Mouse (Mus musculus) kidney, postnatal 0 days (tissue): ENCODE measurements around the gene Golga2. TPM values are rescaled to one million over a fixed set of nuclear protein-coding genes. Genes with fewer than 3 reads are reported as not detected.

ENCODE experiments used
- ATAC-seq: fragments of 200-750 bp; cut with Nextera tagmentation; replicated peaks from 2 replicates; pipeline ENCODE4 v1.8.0; 2017; ENCODE audit warnings: low read depth, moderate number of reproducible peaks, moderate TSS enrichment, moderate library complexity; ENCODE audit not compliant: low FRiP score
- DNase-seq: peaks from one replicate; pipeline ENCODE4 v3.0.0-alpha.2; 2016; ENCODE audit warnings: low spot score
- H3K27ac ChIP-seq: fragments of 300-500 bp; sonication (generic); 2 replicates; pipeline ENCODE4 v1.5.1; 2014; ENCODE audit warnings: mild to moderate bottlenecking
- H3K27me3 ChIP-seq: fragments of 300-500 bp; sonication (generic); 2 replicates; pipeline ENCODE4 v1.6.1; 2014; ENCODE audit warnings: low read length, mixed read lengths; ENCODE audit not compliant: insufficient read depth
- H3K36me3 ChIP-seq: fragments of 300-500 bp; sonication (generic); 2 replicates; pipeline ENCODE4 v1.6.1; 2014; ENCODE audit warnings: low read length, mixed read lengths; ENCODE audit not compliant: insufficient read depth
- H3K4me1 ChIP-seq: fragments of 300-500 bp; sonication (generic); replicated peaks from 2 replicates; pipeline ENCODE4 v1.6.1; 2014; ENCODE audit warnings: antibody characterized with exemption, low read length, mixed read lengths; ENCODE audit not compliant: insufficient read depth
- H3K4me2 ChIP-seq: fragments of 300-500 bp; sonication (generic); 2 replicates; pipeline ENCODE4 v1.6.1; 2014; ENCODE audit warnings: mild to moderate bottlenecking, low read length, moderate library complexity, mixed read lengths
- H3K4me3 ChIP-seq: fragments of 300-500 bp; sonication (generic); replicated peaks from 2 replicates; pipeline ENCODE4 v1.5.1; 2014; ENCODE audit warnings: low read depth, low read length
- H3K9ac ChIP-seq: fragments of 300-500 bp; sonication (generic); 2 replicates; pipeline ENCODE4 v1.6.1; 2014; ENCODE audit warnings: low read depth, low read length
- H3K9me3 ChIP-seq: fragments of 300-500 bp; sonication (generic); replicated peaks from 2 replicates; pipeline ENCODE4 v1.6.1; 2016; ENCODE audit warnings: low read length, inconsistent platforms, mixed read lengths
- CTCF ChIP-seq: IDR thresholded peaks from 2 replicates; pipeline ENCODE4 v1.5.1; 2016; ENCODE audit warnings: antibody characterized with exemption, low read depth, mild to moderate bottlenecking, moderate library complexity
- WGBS: fragments of 180-500 bp; shearing (Covaris S2); extraction: QIAGEN DNeasy Blood & Tissue Kit; methylation state at CpG from one replicate; pipeline ENCODE4 v1.1.7; 2014; 5-methylcytosine and 5-hydroxymethylcytosine counted together
- polyA plus RNA-seq: library from polyadenylated mRNA; unstranded; fragments of >200 nt; fragmentation: Nextera tagmentation; extraction: Ambion mirVana; gene quantifications from 2 replicates; pipeline ENCODE4 v1.2.1, GENCODE M21; 2015

Golga2 gene
- polyA plus RNA-seq, 1 experiment from 2014 or later = 17.2 TPM

GRCm38 (mm10) chr2:32344056-32344455, 56.9 kb downstream of the Golga2 start:
- no peaks in the 10 kb centered on the region for H3K9me3 ChIP-seq
- no peak overlapping the region for H3K4me3 ChIP-seq
- no peak for DNase-seq
- TF ChIP-seq CTCF = no peak
- no peaks in the 10 kb centered on the region for H3K27me3 ChIP-seq
- no peaks in the 10 kb centered on the region for H3K4me1 ChIP-seq
- H3K9ac ChIP-seq = no peak overlapping the region
- H3K36me3 ChIP-seq = no peaks in the 10 kb centered on the region
- no peak overlapping the region for H3K27ac ChIP-seq
- no peak overlapping the region for H3K4me2 ChIP-seq
- no peak for ATAC-seq
- WGBS = 78% methylated on average over 10 of the region's 10 CpGs

GRCm38 (mm10) chr2:32344598-32345321, 57.6 kb downstream of the Golga2 start:
- H3K9ac ChIP-seq = no peak overlapping the region
- 71% methylated on average over 14 of the region's 14 CpGs for WGBS
- no peak overlapping the region for H3K4me3 ChIP-seq
- H3K4me2 ChIP-seq = no peak overlapping the region
- H3K9me3 ChIP-seq = no peaks in the 10 kb centered on the region
- ATAC-seq (no peak), DNase-seq (no peak)
- no peaks in the 10 kb centered on the region for H3K27me3 ChIP-seq
- H3K36me3 ChIP-seq = no peaks in the 10 kb centered on the region
- TF ChIP-seq CTCF = no peak
- H3K4me1 ChIP-seq = no peaks in the 10 kb centered on the region
- no peak overlapping the region for H3K27ac ChIP-seq

- no peak for DNase-seq
- Histone ChIP-seq H3K27me3 (no peaks in the 10 kb centered on the region), H3K4me3 (no peak overlapping the region), H3K4me1 (no peaks in the 10 kb centered on the region; the same call in 1 of the 2 replicates), H3K9ac (no peak overlapping the region), H3K4me2 (no peak overlapping the region), H3K9me3 (no peaks in the 10 kb centered on the region), H3K36me3 (no peaks in the 10 kb centered on the region), H3K27ac (no peak overlapping the region)
- TF ChIP-seq CTCF = no peak
- WGBS = 77% methylated on average over 6 of the region's 6 CpGs
- ATAC-seq = no peak
These were observed 59.8 kb downstream of the Golga2 start for GRCm38 (mm10) chr2:32347019-32347418.

GRCm38 (mm10) chr2:32348311-32348710, 61.1 kb downstream of the Golga2 start:
- no peak for ATAC-seq
- 76% methylated on average over 11 of the region's 11 CpGs for WGBS

GRCm38 (mm10) chr2:32349625-32350255, 62.6 kb downstream of the Golga2 start:
- H3K9ac ChIP-seq = no peak overlapping the region
- H3K36me3 ChIP-seq = no peaks in the 10 kb centered on the region
- WGBS = 52% methylated on average over 8 of the region's 8 CpGs
- ATAC-seq (no peak), DNase-seq (no peak)
- no peak overlapping the region for H3K4me3 ChIP-seq
- H3K27ac ChIP-seq = no peak overlapping the region
- H3K4me1 ChIP-seq = no peaks in the 10 kb centered on the region; the same call in 1 of the 2 replicates
- no peaks in the 10 kb centered on the region for H3K9me3 ChIP-seq
- H3K4me2 ChIP-seq = no peak overlapping the region
- H3K27me3 ChIP-seq = no peaks in the 10 kb centered on the region
- TF ChIP-seq CTCF = no peak

More at GRCm38 (mm10) chr2:32348311-32348710, 61.1 kb downstream of the Golga2 start:
- no peak for DNase-seq
- H3K27me3 ChIP-seq = no peaks in the 10 kb centered on the region
- no peaks in the 10 kb centered on the region; the same call in 1 of the 2 replicates for H3K4me1 ChIP-seq
- no peaks in the 10 kb centered on the region for H3K36me3 ChIP-seq
- no peak overlapping the region for H3K4me2 ChIP-seq
- H3K9ac ChIP-seq = 0 out of 2 replicates have a peak overlapping the region, but pooled peaks have one; percentile 13
- TF ChIP-seq CTCF = no peak
- H3K9me3 ChIP-seq = no peaks in the 10 kb centered on the region
- no peak overlapping the region for H3K4me3 ChIP-seq
- no peak overlapping the region for H3K27ac ChIP-seq

GRCm38 (mm10) chr2:32350471-32351051, 63.4 kb downstream of the Golga2 start:
- TF ChIP-seq CTCF = no peak
- H3K9me3 ChIP-seq = no peaks in the 10 kb centered on the region
- no peak overlapping the region for H3K27ac ChIP-seq
- H3K4me2 ChIP-seq = no peak overlapping the region
- no peaks in the 10 kb centered on the region; the same call in 1 of the 2 replicates for H3K4me1 ChIP-seq
- ATAC-seq = no peak
- H3K4me3 ChIP-seq = no peak overlapping the region
- H3K36me3 ChIP-seq = no peaks in the 10 kb centered on the region
- no peak for DNase-seq
- no peak overlapping the region for H3K9ac ChIP-seq
- WGBS = 51% methylated on average over 13 of the region's 13 CpGs
- no peaks in the 10 kb centered on the region for H3K27me3 ChIP-seq
